Mouse (Mus musculus): ENCODE measurements at regions not wholly inside any gene's neighbourhood (a gene's known extent, or its start where the extent isn't known, plus 50 kb on each side); places are given as distances from the start of the nearest gene placed in this dataset.

- ATAC-seq (replicated peaks; ENCODE audit: low FRiP score, low TSS enrichment, poor library complexity, severe bottlenecking), result no peak
Observed at GRCm38 (mm10) chr4:88954045-88954444, 74.0 kb upstream of the Ifne start.

GRCm38 (mm10) chr4:88951034-88951336 is 71.0 kb upstream of the Ifne start:
- no peak for ATAC-seq (replicated peaks; ENCODE audit: low FRiP score, low TSS enrichment, poor library complexity, severe bottlenecking)

GRCm38 (mm10) chr4:88950181-88951033 is 70.4 kb upstream of the Ifne start:
- no peak for ATAC-seq (replicated peaks; ENCODE audit: low FRiP score, low TSS enrichment, poor library complexity, severe bottlenecking)

- no peak for ATAC-seq (replicated peaks; ENCODE audit: low FRiP score, low TSS enrichment, poor library complexity, severe bottlenecking)
Observed at GRCm38 (mm10) chr4:88948027-88948859, 68.2 kb upstream of the Ifne start.

GRCm38 (mm10) chr4:88941955-88942354 is 62.0 kb upstream of the Ifne start:
- ATAC-seq (replicated peaks; ENCODE audit: low FRiP score, low TSS enrichment, poor library complexity, severe bottlenecking), result no peak

- ATAC-seq (replicated peaks; ENCODE audit: low FRiP score, low TSS enrichment, poor library complexity, severe bottlenecking), result no peak
Observed at GRCm38 (mm10) chr4:88940670-88941069, 60.7 kb upstream of the Ifne start.

GRCm38 (mm10) chr4:88939397-88939796 is 59.4 kb upstream of the Ifne start:
- no peak for ATAC-seq (replicated peaks; ENCODE audit: low FRiP score, low TSS enrichment, poor library complexity, severe bottlenecking)

GRCm38 (mm10) chr4:88938712-88939032 is 58.7 kb upstream of the Ifne start:
- ATAC-seq (replicated peaks; ENCODE audit: low FRiP score, low TSS enrichment, poor library complexity, severe bottlenecking), result 0 out of 2 replicates have a peak, but pooled peaks have one; percentile 5

GRCm38 (mm10) chr4:88937866-88938711 is 58.1 kb upstream of the Ifne start:
- ATAC-seq (replicated peaks; ENCODE audit: low FRiP score, low TSS enrichment, poor library complexity, severe bottlenecking), result peak; percentile 96

GRCm38 (mm10) chr4:88936976-88937375 is 57.0 kb upstream of the Ifne start:
- ATAC-seq (replicated peaks; ENCODE audit: low FRiP score, low TSS enrichment, poor library complexity, severe bottlenecking), result no peak

- no peak for ATAC-seq (replicated peaks; ENCODE audit: low FRiP score, low TSS enrichment, poor library complexity, severe bottlenecking)
Observed at GRCm38 (mm10) chr4:88935901-88936300, 55.9 kb upstream of the Ifne start.

GRCm38 (mm10) chr4:88935316-88935715 is 55.3 kb upstream of the Ifne start:
- ATAC-seq (replicated peaks; ENCODE audit: low FRiP score, low TSS enrichment, poor library complexity, severe bottlenecking), result no peak

GRCm38 (mm10) chr4:88934266-88935025 is 54.4 kb upstream of the Ifne start:
- no peak for ATAC-seq (replicated peaks; ENCODE audit: low FRiP score, low TSS enrichment, poor library complexity, severe bottlenecking)

- ATAC-seq (replicated peaks; ENCODE audit: low FRiP score, low TSS enrichment, poor library complexity, severe bottlenecking), result no peak
Observed at GRCm38 (mm10) chr4:88931217-88931616, 51.2 kb upstream of the Ifne start.

Measured in megakaryocyte-erythroid progenitor cell, adult 5-6 weeks (primary cell).